In genomic region chr7:83794006-83794683, GRCm38 (mm10) we compare ENCODE assay signal across 11 mouse cellular contexts. TPM values are rescaled to one million over a fixed set of nuclear protein-coding genes. Genes with fewer than 3 reads are reported as not detected.
DNase-seq lines count a peak whose midpoint lies in the region; ATAC-seq lines count a peak whose summit lies in the region.
"Had no signal": no experiment of that assay in that cellular context is flagged by ENCODE, and none has a peak within 500 bp of the region (broad histone marks: within the 10 kb centered on the region; RNA-seq: fewer than 3 reads in every experiment).

No protein-coding gene starts in this region.

- no peak overlapping the region for H3K27ac ChIP-seq in intestine, embryonic 14.5 days (ENCODE audit: low read depth)
- H3K27ac ChIP-seq in intestine, embryonic 16.5 days (ENCODE audit: low read length), result no peak overlapping the region
- H3K27ac ChIP-seq in forebrain, embryonic 12.5 days, result no peak overlapping the region
- H3K27ac ChIP-seq in midbrain, embryonic 11.5 days (ENCODE audit: low read depth, low read length), result no peak overlapping the region

- ATAC-seq in intestine, embryonic 14.5 days (replicated peaks; ENCODE audit: low FRiP score, low TSS enrichment, low read depth), result 0 out of 2 replicates have a peak, but pooled peaks have one; percentile 6
- ATAC-seq in intestine, embryonic 16.5 days, result no peak
- ATAC-seq in forebrain, embryonic 12.5 days (ENCODE audit: low FRiP score), result peak; percentile 44
- no peak; the same call in 1 of the 2 replicates for ATAC-seq in midbrain, embryonic 11.5 days (ENCODE audit: low FRiP score)
- ATAC-seq: inflammation-experienced regulatory T-cells, adult 6 months had no signal

- H3K4me2 ChIP-seq in intestine, embryonic 14.5 days (ENCODE audit: low read length), result 0 out of 2 replicates have a peak overlapping the region, but pooled peaks have one; percentile 18
- H3K4me2 ChIP-seq in intestine, embryonic 16.5 days (ENCODE audit: low read depth, low read length), result no peak overlapping the region
- peak overlapping the region; percentile 30 for H3K4me2 ChIP-seq in forebrain, embryonic 12.5 days
- H3K4me2 ChIP-seq in midbrain, embryonic 11.5 days, result peak overlapping the region; percentile 34; the same call in 1 of the 2 replicates

- no peaks in the 10 kb centered on the region for H3K9me3 ChIP-seq in intestine, embryonic 14.5 days (ENCODE audit: control insufficient read depth, low read length)
- no peaks in the 10 kb centered on the region for H3K9me3 ChIP-seq in intestine, embryonic 16.5 days (ENCODE audit: control insufficient read depth, low read length)
- H3K9me3 ChIP-seq in forebrain, embryonic 12.5 days, result no peaks in the 10 kb centered on the region
- no peaks in the 10 kb centered on the region for H3K9me3 ChIP-seq in midbrain, embryonic 11.5 days (ENCODE audit: control insufficient read depth, low read length)

- DNase-seq in intestine, embryonic 14.5 days (ENCODE audit: low spot score), result no peak
- peak; percentile 23 for DNase-seq in ZHBTc4 (ENCODE audit: low read depth, low spot score)
- DNase-seq in midbrain, embryonic 11.5 days (ENCODE audit: low spot score, missing footprints), result no peak
- DNase-seq in retina, embryonic 14.5 days (ENCODE audit: low spot score), result no peak
- DNase-seq in adipocyte (ENCODE audit: low spot score), result no peak
- no peak for DNase-seq in frontal cortex, postnatal 25 days (ENCODE audit: low spot score in 2 of 2)
- DNase-seq: cerebellum, adult 8-10 months had no signal

- no peaks in the 10 kb centered on the region for H3K27me3 ChIP-seq in intestine, embryonic 14.5 days (replicated peaks; ENCODE audit: control insufficient read depth, insufficient read depth, low read length)
- no peaks in the 10 kb centered on the region for H3K27me3 ChIP-seq in intestine, embryonic 16.5 days (replicated peaks; ENCODE audit: control insufficient read depth, insufficient read depth, low read length)
- H3K27me3 ChIP-seq in forebrain, embryonic 12.5 days, result no peaks in the 10 kb centered on the region
- H3K27me3 ChIP-seq in midbrain, embryonic 11.5 days (ENCODE audit: control insufficient read depth, insufficient read depth, low read length), result no peaks in the 10 kb centered on the region

- no peaks in the 10 kb centered on the region for H3K36me3 ChIP-seq in intestine, embryonic 14.5 days (ENCODE audit: control insufficient read depth, insufficient read depth, low read length)
- H3K36me3 ChIP-seq in intestine, embryonic 16.5 days (ENCODE audit: control insufficient read depth, insufficient read depth, low read length), result no peaks in the 10 kb centered on the region
- no peaks in the 10 kb centered on the region for H3K36me3 ChIP-seq in forebrain, embryonic 12.5 days (replicated peaks)
- no peaks in the 10 kb centered on the region for H3K36me3 ChIP-seq in midbrain, embryonic 11.5 days (ENCODE audit: control insufficient read depth, insufficient read depth, low read length)

- WGBS in intestine, embryonic 14.5 days, result 41% methylated on average over 11 of the region's 11 CpGs
- WGBS in intestine, embryonic 16.5 days, result 44% methylated on average over 11 of the region's 11 CpGs
- 45% methylated on average over 11 of the region's 11 CpGs for WGBS in forebrain, embryonic 12.5 days
- 53% methylated on average over 11 of the region's 11 CpGs for WGBS in midbrain, embryonic 11.5 days

- H3K9ac ChIP-seq in intestine, embryonic 14.5 days (ENCODE audit: low read length), result no peak overlapping the region
- H3K9ac ChIP-seq in intestine, embryonic 16.5 days (ENCODE audit: low read depth, low read length), result no peak overlapping the region
- no peak overlapping the region for H3K9ac ChIP-seq in forebrain, embryonic 12.5 days
- H3K9ac ChIP-seq in midbrain, embryonic 11.5 days (ENCODE audit: low read length), result no peak overlapping the region

- peaks cover 9% of the 10 kb centered on the region; the same call in 1 of the 2 replicates for H3K4me1 ChIP-seq in intestine, embryonic 14.5 days (replicated peaks; ENCODE audit: control insufficient read depth, insufficient read depth, low read length)
- H3K4me1 ChIP-seq in intestine, embryonic 16.5 days (ENCODE audit: control insufficient read depth, insufficient read depth, low read length), result peaks cover 4% of the 10 kb centered on the region; the same call in 1 of the 2 replicates
- H3K4me1 ChIP-seq in forebrain, embryonic 12.5 days, result peaks cover 8% of the 10 kb centered on the region
- no peaks in the 10 kb centered on the region; the same call in none of the 2 replicates for H3K4me1 ChIP-seq in midbrain, embryonic 11.5 days (ENCODE audit: control insufficient read depth, insufficient read depth, low read length)

- no peak overlapping the region for H3K4me3 ChIP-seq in intestine, embryonic 14.5 days (ENCODE audit: low read depth, low read length)
- H3K4me3 ChIP-seq in intestine, embryonic 16.5 days (ENCODE audit: low read length), result no peak overlapping the region
- no peak overlapping the region for H3K4me3 ChIP-seq in forebrain, embryonic 12.5 days (replicated peaks)
- no peak overlapping the region for H3K4me3 ChIP-seq in midbrain, embryonic 11.5 days (ENCODE audit: low read depth, low read length)

RNA-seq across cellular contexts. Expression of gene Cfap161, which starts 0.5 kb away (rescaled TPM):
- polyA plus RNA-seq in intestine, embryonic 14.5 days (2014; fragmentation: Nextera tagmentation; extraction: Ambion mirVana), result 0.17 and 0.45 TPM in 2 replicates
- polyA plus RNA-seq in intestine, embryonic 16.5 days (2015; fragmentation: Nextera tagmentation; extraction: Ambion mirVana), result 0.13 TPM in 1 of 2 replicates, not detected in the other
- polyA plus RNA-seq in forebrain, embryonic 12.5 days (2016; fragmentation: Nextera tagmentation; extraction: Ambion mirVana), result 0.28 and 0.49 TPM in 2 replicates
- not detected in 2 replicates for polyA plus RNA-seq in midbrain, embryonic 11.5 days (2014; fragmentation: Nextera tagmentation; extraction: Ambion mirVana)
- polyA plus RNA-seq: adrenal gland, adult 2 months; inflammation-experienced regulatory T-cells, adult 6 months had no signal

RNA-seq across cellular contexts. Expression of gene Il16, which starts 48.6 kb away (rescaled TPM):
- polyA plus RNA-seq in intestine, embryonic 14.5 days (2014; fragmentation: Nextera tagmentation; extraction: Ambion mirVana), result 3.4 and 3.7 TPM in 2 replicates
- polyA plus RNA-seq in intestine, embryonic 16.5 days (2015; fragmentation: Nextera tagmentation; extraction: Ambion mirVana), result 4.3 and 4.9 TPM in 2 replicates
- 0.86 and 0.95 TPM in 2 replicates for polyA plus RNA-seq in forebrain, embryonic 12.5 days (2016; fragmentation: Nextera tagmentation; extraction: Ambion mirVana)
- 1.0 and 1.1 TPM in 2 replicates for polyA plus RNA-seq in midbrain, embryonic 11.5 days (2014; fragmentation: Nextera tagmentation; extraction: Ambion mirVana)

Comparison
In these comparisons a context has a peak if more than half of its experiments do, and no peak if none do; other contexts are left out.
1. ATAC-seq: peak in intestine, embryonic 14.5 days (single experiment) and forebrain, embryonic 12.5 days (single experiment); none in intestine, embryonic 16.5 days (single experiment) and midbrain, embryonic 11.5 days (single experiment).